Mouse (Mus musculus): Measurements from ENCODE around the gene Nr2c2ap. TPM values are rescaled to one million over a fixed set of nuclear protein-coding genes. Genes with fewer than 3 reads are reported as not detected.

Nr2c2ap gene
- total and polyA plus RNA-seq, 2 experiments from 2014 or later: 5.4 to 42.1 TPM

GRCm38 (mm10) chr8:70104506-70104905 lies 26.6 kb upstream of the Nr2c2ap start:
- Histone ChIP-seq H3K4me2 (ENCODE audit: low read depth, low read length, poor library complexity, severe bottlenecking) (no peak overlapping the region), H3K4me3 (ENCODE audit: low read depth, low read length) (no peak overlapping the region), H3K36me3 (ENCODE audit: insufficient read depth, low read length) (peaks cover 69% of the 10 kb centered on the region), H3K4me1 (ENCODE audit: insufficient read depth, low read length) (no peaks in the 10 kb centered on the region), H3K27me3 (ENCODE audit: insufficient read depth, low read length) (no peaks in the 10 kb centered on the region), H3K9ac (replicated peaks; ENCODE audit: low read length, poor library complexity, severe bottlenecking) (no peak overlapping the region), H3K9me3 (ENCODE audit: low read length) (no peaks in the 10 kb centered on the region), H3K27ac (ENCODE audit: low read depth, low read length) (no peak overlapping the region)
- DNase-seq (ENCODE audit: low spot score) (peak; percentile 63), ATAC-seq (ENCODE audit: low FRiP score) (peak; percentile 47)
- WGBS: 16% methylated on average over 6 of the region's 6 CpGs
- peak; percentile 71 for TF ChIP-seq CTCF (IDR thresholded peaks at IDR 0.05)

GRCm38 (mm10) chr8:70104922-70105321 lies 26.2 kb upstream of the Nr2c2ap start:
- no peak for ATAC-seq (ENCODE audit: low FRiP score)
- Histone ChIP-seq H3K9me3 (ENCODE audit: low read length) (no peaks in the 10 kb centered on the region), H3K4me2 (ENCODE audit: low read depth, low read length, poor library complexity, severe bottlenecking) (no peak overlapping the region), H3K9ac (replicated peaks; ENCODE audit: low read length, poor library complexity, severe bottlenecking) (no peak overlapping the region), H3K4me3 (ENCODE audit: low read depth, low read length) (no peak overlapping the region), H3K27ac (ENCODE audit: low read depth, low read length) (no peak overlapping the region), H3K27me3 (ENCODE audit: insufficient read depth, low read length) (no peaks in the 10 kb centered on the region), H3K4me1 (ENCODE audit: insufficient read depth, low read length) (no peaks in the 10 kb centered on the region), H3K36me3 (ENCODE audit: insufficient read depth, low read length) (peaks cover 69% of the 10 kb centered on the region)
- WGBS: 76% methylated on average over 7 of the region's 7 CpGs
- TF ChIP-seq CTCF (IDR thresholded peaks at IDR 0.05): no peak
- no peak for DNase-seq (ENCODE audit: low spot score)

- Histone ChIP-seq H3K9ac (replicated peaks; ENCODE audit: low read length, poor library complexity, severe bottlenecking) (no peak overlapping the region), H3K27ac (ENCODE audit: low read depth, low read length) (no peak overlapping the region), H3K36me3 (ENCODE audit: insufficient read depth, low read length) (peaks cover 67% of the 10 kb centered on the region), H3K9me3 (ENCODE audit: low read length) (no peaks in the 10 kb centered on the region), H3K4me2 (ENCODE audit: low read depth, low read length, poor library complexity, severe bottlenecking) (no peak overlapping the region), H3K27me3 (ENCODE audit: insufficient read depth, low read length) (no peaks in the 10 kb centered on the region), H3K4me3 (ENCODE audit: low read depth, low read length) (no peak overlapping the region), H3K4me1 (ENCODE audit: insufficient read depth, low read length) (peaks cover 2% of the 10 kb centered on the region; the same call in 1 of the 2 replicates)
- DNase-seq (ENCODE audit: low spot score) (no peak), ATAC-seq (ENCODE audit: low FRiP score) (no peak)
- no peak for TF ChIP-seq CTCF (IDR thresholded peaks at IDR 0.05)
- 97% methylated on average over 2 of the region's 2 CpGs for WGBS
Measured at GRCm38 (mm10) chr8:70110451-70110850, 20.7 kb upstream of the Nr2c2ap start.

- peaks cover 62% of the 10 kb centered on the region for H3K36me3 ChIP-seq (ENCODE audit: insufficient read depth, low read length)
- ATAC-seq (ENCODE audit: low FRiP score): no peak
Measured at GRCm38 (mm10) chr8:70111192-70111795, 19.8 kb upstream of the Nr2c2ap start.

GRCm38 (mm10) chr8:70112401-70113016 lies 18.6 kb upstream of the Nr2c2ap start:
- H3K27ac ChIP-seq (ENCODE audit: low read depth, low read length): no peak overlapping the region
- peaks cover 51% of the 10 kb centered on the region for H3K36me3 ChIP-seq (ENCODE audit: insufficient read depth, low read length)
- H3K4me3 ChIP-seq (ENCODE audit: low read depth, low read length): no peak overlapping the region
- no peaks in the 10 kb centered on the region for H3K27me3 ChIP-seq (ENCODE audit: insufficient read depth, low read length)
- TF ChIP-seq CTCF (IDR thresholded peaks at IDR 0.05): no peak
- no peaks in the 10 kb centered on the region for H3K9me3 ChIP-seq (ENCODE audit: low read length)
- no peak overlapping the region for H3K4me2 ChIP-seq (ENCODE audit: low read depth, low read length, poor library complexity, severe bottlenecking)
- peaks cover 3% of the 10 kb centered on the region; the same call in 1 of the 2 replicates for H3K4me1 ChIP-seq (ENCODE audit: insufficient read depth, low read length)
- WGBS: 11% methylated on average over 43 of the region's 43 CpGs
- peak overlapping the region; percentile 46; the same call in 1 of the 2 replicates for H3K9ac ChIP-seq (replicated peaks; ENCODE audit: low read length, poor library complexity, severe bottlenecking)
- peak; percentile 32 for DNase-seq (ENCODE audit: low spot score)
- no peak for ATAC-seq (ENCODE audit: low FRiP score)

More at GRCm38 (mm10) chr8:70111192-70111795, 19.8 kb upstream of the Nr2c2ap start:
- 62% methylated on average over 23 of the region's 23 CpGs for WGBS
- no peak for TF ChIP-seq CTCF (IDR thresholded peaks at IDR 0.05)
- peaks cover 2% of the 10 kb centered on the region; the same call in 1 of the 2 replicates for H3K4me1 ChIP-seq (ENCODE audit: insufficient read depth, low read length)
- no peak overlapping the region for H3K27ac ChIP-seq (ENCODE audit: low read depth, low read length)
- H3K4me2 ChIP-seq (ENCODE audit: low read depth, low read length, poor library complexity, severe bottlenecking): no peak overlapping the region
- no peak overlapping the region for H3K4me3 ChIP-seq (ENCODE audit: low read depth, low read length)
- DNase-seq (ENCODE audit: low spot score): no peak
- no peak overlapping the region for H3K9ac ChIP-seq (replicated peaks; ENCODE audit: low read length, poor library complexity, severe bottlenecking)
- no peaks in the 10 kb centered on the region for H3K9me3 ChIP-seq (ENCODE audit: low read length)
- H3K27me3 ChIP-seq (ENCODE audit: insufficient read depth, low read length): no peaks in the 10 kb centered on the region

GRCm38 (mm10) chr8:70114488-70114887 lies 16.6 kb upstream of the Nr2c2ap start:
- H3K4me1 ChIP-seq (ENCODE audit: insufficient read depth, low read length): peaks cover 9% of the 10 kb centered on the region; the same call in 1 of the 2 replicates
- 27% methylated on average over 6 of the region's 6 CpGs for WGBS
- H3K4me3 ChIP-seq (ENCODE audit: low read depth, low read length): no peak overlapping the region
- ATAC-seq (ENCODE audit: low FRiP score) (no peak), DNase-seq (ENCODE audit: low spot score) (no peak)
- no peaks in the 10 kb centered on the region for H3K27me3 ChIP-seq (ENCODE audit: insufficient read depth, low read length)
- no peak overlapping the region for H3K9ac ChIP-seq (replicated peaks; ENCODE audit: low read length, poor library complexity, severe bottlenecking)
- no peak overlapping the region for H3K4me2 ChIP-seq (ENCODE audit: low read depth, low read length, poor library complexity, severe bottlenecking)
- H3K27ac ChIP-seq (ENCODE audit: low read depth, low read length): no peak overlapping the region
- H3K9me3 ChIP-seq (ENCODE audit: low read length): no peaks in the 10 kb centered on the region
- no peak for TF ChIP-seq CTCF (IDR thresholded peaks at IDR 0.05)
- peaks cover 32% of the 10 kb centered on the region for H3K36me3 ChIP-seq (ENCODE audit: insufficient read depth, low read length)
